Mouse (Mus musculus): Measurements from ENCODE around the gene Sort1.

DNA sequence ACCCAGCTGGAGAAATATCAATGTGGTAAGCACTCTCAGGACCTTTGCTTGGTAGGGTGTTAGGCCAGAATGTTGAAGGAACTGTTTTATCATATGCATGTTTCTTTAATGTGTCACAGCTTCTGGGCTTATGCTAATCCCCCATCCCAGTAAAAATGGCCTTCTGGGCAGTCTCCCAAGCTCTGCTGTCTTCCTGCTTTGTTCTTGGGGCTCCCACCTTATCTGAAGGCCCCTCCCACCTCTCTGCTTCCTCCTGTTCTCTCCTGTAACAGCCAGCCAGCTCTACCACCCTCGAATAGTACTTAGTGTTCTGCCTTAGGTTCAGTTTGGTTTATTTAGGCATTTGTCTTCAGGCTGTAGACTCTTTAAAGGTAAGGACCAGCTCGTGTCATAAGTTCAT, 10.5 kb downstream of the Sort1 start:
- no peak for TF ChIP-seq CTCF (IDR thresholded peaks at IDR 0.05; ENCODE audit: low read depth, low read length)
- no peak for TF ChIP-seq POLR2AphosphoS5 (IDR thresholded peaks at IDR 0.05; ENCODE audit: insufficient replicate concordance, low read depth, low read length)
- no peak for TF ChIP-seq TAL1 (conservative IDR thresholded peaks at IDR 0.05; ENCODE audit: low read depth, low read length)
- no peak for TF ChIP-seq GATA2 (IDR thresholded peaks at IDR 0.05; ENCODE audit: borderline replicate concordance, low read depth, low read length)
- no peak for TF ChIP-seq GATA1 (IDR thresholded peaks at IDR 0.05; ENCODE audit: borderline replicate concordance, low read length)

All from G1E (cell line).